Mouse (Mus musculus): ENCODE measurements around the gene Gsc2.

The Gsc2 gene

GRCm38 (mm10) chr16:17939255-17939751, 24.4 kb upstream of the Gsc2 start:
- H3K36me3 ChIP-seq (ENCODE audit: insufficient read depth, low read length), result no peaks in the 10 kb centered on the region
- H3K4me3 ChIP-seq (replicated peaks; ENCODE audit: low read length), result no peak overlapping the region
- peaks cover 36% of the 10 kb centered on the region for H3K4me1 ChIP-seq (replicated peaks; ENCODE audit: low read depth, low read length)
- no peaks in the 10 kb centered on the region for H3K9me3 ChIP-seq (ENCODE audit: low read length)
- peaks cover 24% of the 10 kb centered on the region for H3K27me3 ChIP-seq (ENCODE audit: insufficient read depth, low read length)
- TF ChIP-seq CTCF (conservative IDR thresholded peaks at IDR 0.05; ENCODE audit: low read length) (no peak), NANOG (IDR thresholded peaks at IDR 0.05; ENCODE audit: borderline replicate concordance, low read length) (no peak)

- Histone ChIP-seq H3K4me1 (replicated peaks; ENCODE audit: low read depth, low read length) (peaks cover 36% of the 10 kb centered on the region), H3K36me3 (ENCODE audit: insufficient read depth, low read length) (no peaks in the 10 kb centered on the region), H3K9me3 (ENCODE audit: low read length) (no peaks in the 10 kb centered on the region), H3K4me3 (replicated peaks; ENCODE audit: low read length) (no peak overlapping the region), H3K27me3 (ENCODE audit: insufficient read depth, low read length) (peaks cover 24% of the 10 kb centered on the region)
- TF ChIP-seq POU5F1 (IDR thresholded peaks at IDR 0.05; ENCODE audit: borderline replicate concordance, low read length) (no peak), CTCF (conservative IDR thresholded peaks at IDR 0.05; ENCODE audit: low read length) (peak; percentile 49), NANOG (IDR thresholded peaks at IDR 0.05; ENCODE audit: borderline replicate concordance, low read length) (no peak)
These were observed 24.0 kb upstream of the Gsc2 start for GRCm38 (mm10) chr16:17938821-17939220.

DNA sequence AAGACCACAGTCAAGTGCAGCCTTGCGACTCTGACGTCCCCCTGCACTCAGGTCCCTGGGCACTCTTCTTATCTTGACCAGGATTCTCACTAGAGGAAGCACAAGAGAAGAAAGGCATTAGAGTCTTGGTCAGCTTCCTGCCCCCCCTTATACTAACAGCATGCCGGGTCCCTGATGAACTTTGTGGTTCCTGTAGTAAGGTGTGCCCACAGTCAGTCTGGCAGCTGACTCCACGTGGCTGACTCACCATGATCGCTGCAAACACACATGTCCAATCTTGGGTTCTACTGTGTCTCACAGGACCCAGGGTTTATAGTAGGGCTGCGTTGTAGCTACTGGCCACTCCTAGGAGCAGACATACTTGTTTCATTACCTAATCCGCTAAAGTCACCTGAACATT, 23.3 kb upstream of the Gsc2 start:
- H3K9me3 ChIP-seq (ENCODE audit: low read length), result no peaks in the 10 kb centered on the region
- TF ChIP-seq NANOG (IDR thresholded peaks at IDR 0.05; ENCODE audit: borderline replicate concordance, low read length), result no peak
- no peak for TF ChIP-seq POU5F1 (IDR thresholded peaks at IDR 0.05; ENCODE audit: borderline replicate concordance, low read length)
- no peak for TF ChIP-seq CTCF (conservative IDR thresholded peaks at IDR 0.05; ENCODE audit: low read length)

GRCm38 (mm10) chr16:17936776-17937175, 21.9 kb upstream of the Gsc2 start:
- H3K36me3 ChIP-seq (ENCODE audit: insufficient read depth, low read length), result no peaks in the 10 kb centered on the region
- H3K4me1 ChIP-seq (replicated peaks; ENCODE audit: low read depth, low read length), result peaks cover 44% of the 10 kb centered on the region
- peaks cover 24% of the 10 kb centered on the region for H3K27me3 ChIP-seq (ENCODE audit: insufficient read depth, low read length)
- H3K9me3 ChIP-seq (ENCODE audit: low read length), result no peaks in the 10 kb centered on the region
- TF ChIP-seq CTCF (conservative IDR thresholded peaks at IDR 0.05; ENCODE audit: low read length), result no peak
- no peak for TF ChIP-seq NANOG (IDR thresholded peaks at IDR 0.05; ENCODE audit: borderline replicate concordance, low read length)
- TF ChIP-seq POU5F1 (IDR thresholded peaks at IDR 0.05; ENCODE audit: borderline replicate concordance, low read length), result no peak
- H3K4me3 ChIP-seq (replicated peaks; ENCODE audit: low read length), result peak overlapping the region; percentile 10; the same call in 1 of the 2 replicates

More for the DNA sequence above, 23.3 kb upstream of the Gsc2 start:
- H3K4me3 ChIP-seq (replicated peaks; ENCODE audit: low read length), result no peak overlapping the region
- H3K27me3 ChIP-seq (ENCODE audit: insufficient read depth, low read length), result peaks cover 24% of the 10 kb centered on the region
- H3K4me1 ChIP-seq (replicated peaks; ENCODE audit: low read depth, low read length), result peaks cover 40% of the 10 kb centered on the region
- H3K36me3 ChIP-seq (ENCODE audit: insufficient read depth, low read length), result no peaks in the 10 kb centered on the region

- Histone ChIP-seq H3K4me1 (replicated peaks; ENCODE audit: low read depth, low read length) (peaks cover 65% of the 10 kb centered on the region), H3K27me3 (ENCODE audit: insufficient read depth, low read length) (peaks cover 24% of the 10 kb centered on the region), H3K36me3 (ENCODE audit: insufficient read depth, low read length) (peaks cover 12% of the 10 kb centered on the region), H3K9me3 (ENCODE audit: low read length) (no peaks in the 10 kb centered on the region), H3K4me3 (replicated peaks; ENCODE audit: low read length) (no peak overlapping the region)
- TF ChIP-seq POU5F1 (IDR thresholded peaks at IDR 0.05; ENCODE audit: borderline replicate concordance, low read length), result no peak
- TF ChIP-seq CTCF (conservative IDR thresholded peaks at IDR 0.05; ENCODE audit: low read length), result no peak
- TF ChIP-seq NANOG (IDR thresholded peaks at IDR 0.05; ENCODE audit: borderline replicate concordance, low read length), result no peak
These were observed 19.6 kb upstream of the Gsc2 start for GRCm38 (mm10) chr16:17934445-17934910.

GRCm38 (mm10) chr16:17933594-17934444, 19.0 kb upstream of the Gsc2 start:
- no peaks in the 10 kb centered on the region for H3K9me3 ChIP-seq (ENCODE audit: low read length)
- H3K27me3 ChIP-seq (ENCODE audit: insufficient read depth, low read length), result peaks cover 24% of the 10 kb centered on the region
- H3K4me1 ChIP-seq (replicated peaks; ENCODE audit: low read depth, low read length), result peaks cover 62% of the 10 kb centered on the region
- no peak for TF ChIP-seq POU5F1 (IDR thresholded peaks at IDR 0.05; ENCODE audit: borderline replicate concordance, low read length)
- TF ChIP-seq CTCF (conservative IDR thresholded peaks at IDR 0.05; ENCODE audit: low read length), result no peak
- no peak for TF ChIP-seq NANOG (IDR thresholded peaks at IDR 0.05; ENCODE audit: borderline replicate concordance, low read length)
- H3K36me3 ChIP-seq (ENCODE audit: insufficient read depth, low read length), result peaks cover 12% of the 10 kb centered on the region
- no peak overlapping the region for H3K4me3 ChIP-seq (replicated peaks; ENCODE audit: low read length)

- Histone ChIP-seq H3K36me3 (ENCODE audit: insufficient read depth, low read length) (peaks cover 15% of the 10 kb centered on the region), H3K27me3 (ENCODE audit: insufficient read depth, low read length) (peaks cover 9% of the 10 kb centered on the region), H3K4me3 (replicated peaks; ENCODE audit: low read length) (no peak overlapping the region), H3K4me1 (replicated peaks; ENCODE audit: low read depth, low read length) (peaks cover 47% of the 10 kb centered on the region), H3K9me3 (ENCODE audit: low read length) (no peaks in the 10 kb centered on the region)
- TF ChIP-seq NANOG (IDR thresholded peaks at IDR 0.05; ENCODE audit: borderline replicate concordance, low read length), result no peak
- TF ChIP-seq POU5F1 (IDR thresholded peaks at IDR 0.05; ENCODE audit: borderline replicate concordance, low read length), result no peak
- no peak for TF ChIP-seq CTCF (conservative IDR thresholded peaks at IDR 0.05; ENCODE audit: low read length)
These were observed 17.1 kb upstream of the Gsc2 start for GRCm38 (mm10) chr16:17931906-17932460.

- H3K9me3 ChIP-seq (ENCODE audit: low read length), result no peaks in the 10 kb centered on the region
These were observed 14.8 kb upstream of the Gsc2 start for GRCm38 (mm10) chr16:17929631-17930030.

More at GRCm38 (mm10) chr16:17929631-17930030, 14.8 kb upstream of the Gsc2 start:
- Histone ChIP-seq H3K36me3 (ENCODE audit: insufficient read depth, low read length) (peaks cover 39% of the 10 kb centered on the region), H3K27me3 (ENCODE audit: insufficient read depth, low read length) (no peaks in the 10 kb centered on the region), H3K4me3 (replicated peaks; ENCODE audit: low read length) (peak overlapping the region; percentile 95), H3K4me1 (replicated peaks; ENCODE audit: low read depth, low read length) (peaks cover 59% of the 10 kb centered on the region)
- no peak for TF ChIP-seq POU5F1 (IDR thresholded peaks at IDR 0.05; ENCODE audit: borderline replicate concordance, low read length)

Measured in E14TG2a.4 (cell line).